Mouse (Mus musculus): ENCODE measurements around the gene Cyp2e1. TPM values are rescaled to one million over a fixed set of nuclear protein-coding genes. Genes with fewer than 3 reads are reported as not detected.

Cyp2e1 gene
- not detected for polyA plus RNA-seq (2017; shearing (Covaris generic))

DNA sequence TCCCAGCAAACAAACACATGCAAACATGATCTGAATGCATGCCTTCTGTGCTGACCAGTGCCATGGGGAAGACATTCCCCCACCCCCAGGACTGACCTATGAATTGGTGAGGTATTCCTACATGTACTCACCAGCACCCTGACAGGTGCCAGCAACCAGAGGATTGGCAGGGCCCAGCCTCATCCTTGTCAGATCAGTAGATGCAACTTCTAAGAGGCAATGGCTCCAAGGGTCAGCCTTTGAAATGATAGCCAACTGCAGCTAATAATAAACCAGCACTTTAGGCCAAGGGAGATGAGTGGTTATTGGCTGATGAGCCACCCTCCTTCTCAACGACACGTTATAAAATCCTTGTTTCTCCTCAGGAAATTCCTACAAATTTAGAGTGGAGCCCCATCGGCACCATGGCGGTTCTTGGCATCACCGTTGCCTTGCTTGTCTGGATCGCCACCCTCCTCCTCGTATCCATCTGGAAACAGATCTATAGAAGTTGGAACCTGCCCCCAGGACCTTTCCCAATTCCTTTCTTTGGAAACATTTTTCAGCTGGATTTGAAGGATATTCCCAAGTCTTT lies at the start of gene Cyp2e1:
Gene Cyp2e1, plus strand, starts transcription at position 293 of the 574 bp plus-strand sequence.

GRCm38 (mm10) chr7:140787406-140788052 lies 24.0 kb downstream of the Cyp2e1 start, which contains the start of gene Syce1:
TSS of gene Syce1 (minus strand) at chr7:140787852.

DNA sequence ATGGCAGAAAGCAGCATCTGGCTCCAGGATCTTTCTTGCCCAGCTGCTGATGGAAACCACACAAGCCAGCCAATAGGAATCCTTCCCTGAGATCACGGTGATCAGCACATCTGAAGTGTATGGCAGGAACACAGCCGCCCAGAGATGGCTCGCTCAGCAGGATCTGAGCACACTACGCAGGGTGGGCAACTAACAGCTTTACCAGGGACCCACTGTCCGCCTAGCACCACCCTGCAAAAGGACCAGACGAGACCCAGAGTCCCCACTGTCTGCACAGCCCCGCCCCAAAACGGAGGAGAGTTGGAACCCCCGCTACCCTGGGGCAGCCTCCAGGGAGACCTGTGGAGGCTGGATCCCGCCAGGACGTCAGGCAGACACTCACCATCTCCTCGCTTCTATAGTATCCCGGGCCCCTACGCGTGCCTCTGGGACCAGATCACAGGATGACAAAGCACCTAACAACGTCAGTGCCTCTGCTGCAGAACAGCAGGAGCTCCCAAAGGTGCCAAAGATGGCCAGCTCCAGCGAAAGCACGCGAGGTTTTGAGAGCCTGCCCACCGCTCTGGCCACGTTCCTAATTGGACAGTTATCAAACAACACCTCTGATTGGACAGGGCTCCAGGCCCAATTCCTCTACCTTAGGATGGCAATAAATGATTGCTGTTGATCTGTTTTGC lies 58.3 kb downstream of the Cyp2e1 start, which contains the start of gene Zfp941:
Gene Zfp941, minus strand, starts transcription at position 526 of the 677 bp plus-strand sequence.

Other genes starting within 250 kb of the Cyp2e1 start
- gene Olfr538, start 195.9 kb upstream of the Cyp2e1 start, polyA plus RNA-seq (2017; shearing (Covaris generic)): not detected
- gene Olfr46, start 162.5 kb upstream of the Cyp2e1 start, polyA plus RNA-seq (2017; shearing (Covaris generic)): not detected
- not detected for gene Olfr61, start 134.8 kb upstream of the Cyp2e1 start, polyA plus RNA-seq (2017; shearing (Covaris generic))
- gene Olfr53, start 117.3 kb upstream of the Cyp2e1 start, polyA plus RNA-seq (2017; shearing (Covaris generic)): not detected
- 0.02 TPM for gene Olfr539, start 103.8 kb upstream of the Cyp2e1 start, polyA plus RNA-seq (2017; shearing (Covaris generic))
- not detected for gene Olfr45, start 81.8 kb upstream of the Cyp2e1 start, polyA plus RNA-seq (2017; shearing (Covaris generic))
- not detected for gene Olfr541, start 66.5 kb upstream of the Cyp2e1 start, polyA plus RNA-seq (2017; shearing (Covaris generic))
- 0.66 TPM for gene Syce1, start 24.1 kb downstream of the Cyp2e1 start, polyA plus RNA-seq (2017; shearing (Covaris generic))
- gene Zfp941, start 58.4 kb downstream of the Cyp2e1 start, polyA plus RNA-seq (2017; shearing (Covaris generic)): 0.20 TPM
- not detected for gene Urah, start 71.3 kb downstream of the Cyp2e1 start, polyA plus RNA-seq (2017; shearing (Covaris generic))
- not detected for gene Scgb1c1, start 81.8 kb downstream of the Cyp2e1 start, polyA plus RNA-seq (2017; shearing (Covaris generic))
- not detected for gene Odf3, start 84.1 kb downstream of the Cyp2e1 start, polyA plus RNA-seq (2017; shearing (Covaris generic))
- not detected for gene Gm45785, start 92.6 kb downstream of the Cyp2e1 start, polyA plus RNA-seq (2017; shearing (Covaris generic))
- gene Ric8a, start 93.2 kb downstream of the Cyp2e1 start, polyA plus RNA-seq (2017; shearing (Covaris generic)): 165 TPM
- 56.9 TPM for gene Bet1l, start 93.8 kb downstream of the Cyp2e1 start, polyA plus RNA-seq (2017; shearing (Covaris generic))
- 242 TPM for gene Psmd13, start 118.2 kb downstream of the Cyp2e1 start, polyA plus RNA-seq (2017; shearing (Covaris generic))
- gene Sirt3, start 118.6 kb downstream of the Cyp2e1 start, polyA plus RNA-seq (2017; shearing (Covaris generic)): 13.3 TPM
- not detected for gene Cox8b, start 136.7 kb downstream of the Cyp2e1 start, polyA plus RNA-seq (2017; shearing (Covaris generic))
- gene Nlrp6, start 157.2 kb downstream of the Cyp2e1 start, polyA plus RNA-seq (2017; shearing (Covaris generic)): not detected
- gene Pgghg, start 177.7 kb downstream of the Cyp2e1 start, polyA plus RNA-seq (2017; shearing (Covaris generic)): 45.4 TPM
- 1.0 TPM for gene Ifitm5, start 186.6 kb downstream of the Cyp2e1 start, polyA plus RNA-seq (2017; shearing (Covaris generic))
- gene Gm45717, start 192.2 kb downstream of the Cyp2e1 start, polyA plus RNA-seq (2017; shearing (Covaris generic)): not detected
- gene Ifitm2, start 192.2 kb downstream of the Cyp2e1 start, polyA plus RNA-seq (2017; shearing (Covaris generic)): 35.4 TPM
- gene Ifitm1, start 203.5 kb downstream of the Cyp2e1 start, polyA plus RNA-seq (2017; shearing (Covaris generic)): 0.77 TPM
- gene Ifitm3, start 247.0 kb downstream of the Cyp2e1 start, polyA plus RNA-seq (2017; shearing (Covaris generic)): 6.3 TPM

Measured in inflammation-experienced regulatory T-cells, adult 16 weeks (primary cell).